Mouse (Mus musculus) liver, embryonic 14.5 days (tissue): ENCODE measurements around the gene Kctd3. TPM values are rescaled to one million over a fixed set of nuclear protein-coding genes. Genes with fewer than 3 reads are reported as not detected.

Experiments
- ATAC-seq: fragments of 200-750 bp; cut with Nextera tagmentation; 2 replicates; pipeline ENCODE4 v1.8.0; 2017; ENCODE audit warnings: moderate number of reproducible peaks, mild to moderate bottlenecking, moderate library complexity; ENCODE audit not compliant: insufficient read depth
- DNase-seq, 3 experiments: peaks; one replicate each; pipeline ENCODE4 v3.0.0-alpha.2; 2012 to 2013; ENCODE audit warnings: low read depth in 3 of 3, low spot score in 3 of 3
- H3K27ac ChIP-seq: fragments of 300-500 bp; sonication (generic); 2 replicates; pipeline ENCODE4 v1.5.1; 2014; ENCODE audit warnings: moderate library complexity, mild to moderate bottlenecking, control low read depth, inconsistent platforms
- H3K27me3 ChIP-seq: fragments of 300-500 bp; sonication (generic); 2 replicates; pipeline ENCODE4 v1.6.1; 2014; ENCODE audit warnings: mild to moderate bottlenecking, low read length, moderate library complexity; ENCODE audit not compliant: control insufficient read depth, insufficient read depth
- H3K36me3 ChIP-seq: fragments of 300-500 bp; sonication (generic); replicated peaks from 2 replicates; pipeline ENCODE4 v1.6.1; 2014; ENCODE audit warnings: low read depth; ENCODE audit not compliant: control insufficient read depth, insufficient read depth
- H3K4me1 ChIP-seq, 2 experiments: fragments of 200-500 bp in 1 of 2; fragments of 300-500 bp in 1 of 2; sonication (generic) in 1 of 2; replicated peaks; 2 replicates each; pipeline ENCODE4 v1.6.1; 2012 to 2014; ENCODE audit warnings: antibody characterized with exemption in 1 of 2, inconsistent platforms in 1 of 2, low read length in 1 of 2; ENCODE audit not compliant: control insufficient read depth in 2 of 2, insufficient read depth in 2 of 2
- H3K4me2 ChIP-seq: fragments of 300-500 bp; sonication (generic); 2 replicates; pipeline ENCODE4 v1.6.1; 2014; ENCODE audit warnings: low read depth, mild to moderate bottlenecking, control low read depth, moderate library complexity
- H3K4me3 ChIP-seq, 2 experiments: fragments of 200-500 bp in 1 of 2; fragments of 300-500 bp in 1 of 2; sonication (generic) in 1 of 2; 2 replicates each; pipeline ENCODE4 v1.5.1; 2012 to 2014; ENCODE audit warnings: low read depth in 2 of 2, low read length in 2 of 2, mild to moderate bottlenecking in 2 of 2, control low read depth in 1 of 2, inconsistent platforms in 1 of 2, moderate library complexity in 1 of 2; ENCODE audit not compliant: insufficient read depth in 1 of 2
- H3K9ac ChIP-seq: fragments of 300-500 bp; sonication (generic); replicated peaks from 2 replicates; pipeline ENCODE4 v1.6.1; 2014; ENCODE audit warnings: mild to moderate bottlenecking, control low read depth, moderate library complexity
- H3K9me3 ChIP-seq: fragments of 300-500 bp; sonication (generic); 2 replicates; pipeline ENCODE4 v1.6.1; 2016; ENCODE audit warnings: low read length, mixed read lengths; ENCODE audit not compliant: control insufficient read depth
- CTCF ChIP-seq: IDR thresholded peaks from 2 replicates; pipeline ENCODE4 v1.5.1; 2016; ENCODE audit warnings: antibody characterized with exemption, low read depth, control low read depth
- EP300 ChIP-seq: IDR thresholded peaks from 2 replicates; pipeline ENCODE4 v1.6.1; 2016; ENCODE audit warnings: antibody characterized with exemption, low read depth
- WGBS: fragments of 180-500 bp; shearing (Covaris S2); extraction: QIAGEN DNeasy Blood & Tissue Kit; methylation state at CpG from one replicate; pipeline ENCODE4 v1.1.7; 2014; ENCODE audit not compliant: insufficient replicate concordance; 5-methylcytosine and 5-hydroxymethylcytosine counted together
- polyA plus RNA-seq, 2 experiments: library from polyadenylated mRNA; depleted of rRNA in 1 of 2; stranded (reverse) in 1 of 2; unstranded in 1 of 2; fragments of >200 nt; fragmentation: Nextera tagmentation in 1 of 2; extraction: Ambion mirVana in 1 of 2; gene quantifications; 2 replicates each; pipeline versions ENCODE4 v1.2.1 to v1.2.3; 2012 to 2014

Gene Kctd3
- polyA plus RNA-seq, 2 experiments: 8.9 to 15.8 TPM

DNA sequence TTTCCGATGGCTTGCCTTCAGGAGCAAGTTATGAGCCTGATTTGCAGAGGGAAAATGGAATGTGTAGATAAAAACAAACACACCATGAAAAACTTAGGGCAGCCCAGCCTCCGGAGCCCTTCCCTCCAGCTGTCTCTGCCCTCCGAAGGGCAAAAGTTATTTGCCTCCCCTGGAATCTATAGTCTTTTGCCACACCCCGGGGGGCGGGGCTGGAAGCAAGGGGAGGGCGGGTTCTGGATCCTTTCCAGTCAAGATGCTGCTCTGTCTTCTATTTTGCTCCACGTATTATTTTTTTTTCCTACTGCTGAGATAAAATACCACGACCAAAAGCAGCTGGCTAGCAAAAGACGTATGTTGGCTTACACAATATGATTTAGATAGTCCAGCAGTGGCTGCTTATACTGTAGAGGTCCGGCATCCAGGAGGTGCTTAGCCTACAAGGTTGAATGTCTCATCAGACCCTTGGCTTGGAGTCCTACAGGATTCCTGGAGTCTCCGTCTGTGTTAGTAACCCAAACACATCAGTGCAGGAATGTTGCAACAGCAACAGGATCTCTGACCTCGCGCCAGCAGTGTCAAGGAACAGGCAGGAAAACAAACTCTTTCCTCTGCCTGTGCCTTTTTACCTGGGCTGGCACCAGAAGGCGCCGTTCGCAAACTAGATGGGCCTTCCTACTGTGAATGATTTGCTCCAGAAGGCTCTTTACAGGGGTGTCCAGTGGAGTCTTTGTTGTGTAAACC, 5.4 kb upstream of the Kctd3 start:
- Histone ChIP-seq H3K4me3 (no peak overlapping the region), H3K36me3 (no peaks in the 10 kb centered on the region), H3K4me1 (peaks cover 0 to 3% of the 10 kb centered on the region in 2 experiments; a peak in 1 of 4 replicates), H3K4me2 (peak overlapping the region; percentile 31), H3K9me3 (no peaks in the 10 kb centered on the region), H3K27ac (no peak overlapping the region), H3K27me3 (peaks cover 9% of the 10 kb centered on the region), H3K9ac (no peak overlapping the region)
- 8% methylated on average over 16 of the region's 16 CpGs for WGBS
- TF ChIP-seq CTCF (no peak), EP300 (no peak)
- ATAC-seq (no peak), DNase-seq (no peak)

DNA sequence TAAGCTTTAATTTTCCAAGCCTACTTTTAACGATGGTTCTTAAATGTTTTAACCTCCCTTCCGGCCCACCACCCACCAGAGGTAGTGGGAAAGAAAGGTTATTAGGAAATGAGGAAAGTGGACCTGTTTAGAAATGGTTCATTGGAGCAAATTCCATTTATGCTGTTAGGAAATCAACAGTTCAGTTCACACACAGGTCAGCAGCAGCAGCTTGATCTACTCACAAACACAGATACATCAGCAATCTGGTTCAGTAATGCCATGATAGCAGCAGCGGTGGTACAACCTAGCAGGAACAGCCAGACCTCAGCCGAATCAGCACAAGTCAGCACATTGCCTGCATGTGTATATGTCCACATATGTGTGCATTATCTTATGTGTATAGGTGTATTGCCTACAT, 3.0 kb upstream of the Kctd3 start:
- TF ChIP-seq EP300 (no peak), CTCF (no peak)
- DNase-seq (no peak), ATAC-seq (no peak)
- H3K4me1 ChIP-seq: peaks cover 8 to 17% of the 10 kb centered on the region in 2 experiments
- H3K9me3 ChIP-seq: no peaks in the 10 kb centered on the region
- WGBS: 58% methylated on average over 4 of the region's 4 CpGs
- no peak overlapping the region for H3K4me2 ChIP-seq
- no peak overlapping the region for H3K27ac ChIP-seq
- peaks cover 9% of the 10 kb centered on the region for H3K27me3 ChIP-seq
- no peak overlapping the region for H3K4me3 ChIP-seq
- no peaks in the 10 kb centered on the region for H3K36me3 ChIP-seq
- H3K9ac ChIP-seq: no peak overlapping the region

DNA sequence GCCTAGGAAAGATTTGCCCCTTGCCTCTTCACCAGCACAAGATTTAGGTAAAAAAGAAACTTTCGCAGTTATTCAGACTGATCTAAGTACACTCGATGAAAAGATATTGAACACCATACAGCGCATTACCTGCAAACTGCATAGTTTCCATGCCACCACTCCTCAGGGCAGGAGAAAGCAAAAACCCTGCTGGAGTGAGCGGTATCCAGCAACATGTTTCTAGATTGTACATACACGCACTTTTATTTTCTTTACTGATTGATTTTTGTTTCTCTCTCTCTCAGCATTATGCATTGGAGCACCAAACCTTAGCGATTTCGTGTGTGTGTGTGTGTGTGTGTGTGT, 311 bp upstream of the Kctd3 start:
- peaks cover 8 to 18% of the 10 kb centered on the region in 2 experiments for H3K4me1 ChIP-seq
- peak overlapping the region; percentile 94 for H3K4me2 ChIP-seq
- TF ChIP-seq CTCF: no peak
- no peak for TF ChIP-seq EP300
- peak overlapping the region in 1 of 2 experiments; percentile 99; a peak in 2 of 4 replicates for H3K4me3 ChIP-seq
- H3K27ac ChIP-seq: no peak overlapping the region
- no peak overlapping the region for H3K9ac ChIP-seq
- DNase-seq (no peak), ATAC-seq (peak; percentile 40)
- 46% methylated on average over 7 of the region's 7 CpGs for WGBS
- no peaks in the 10 kb centered on the region for H3K36me3 ChIP-seq
- no peaks in the 10 kb centered on the region for H3K27me3 ChIP-seq
- no peaks in the 10 kb centered on the region for H3K9me3 ChIP-seq

DNA sequence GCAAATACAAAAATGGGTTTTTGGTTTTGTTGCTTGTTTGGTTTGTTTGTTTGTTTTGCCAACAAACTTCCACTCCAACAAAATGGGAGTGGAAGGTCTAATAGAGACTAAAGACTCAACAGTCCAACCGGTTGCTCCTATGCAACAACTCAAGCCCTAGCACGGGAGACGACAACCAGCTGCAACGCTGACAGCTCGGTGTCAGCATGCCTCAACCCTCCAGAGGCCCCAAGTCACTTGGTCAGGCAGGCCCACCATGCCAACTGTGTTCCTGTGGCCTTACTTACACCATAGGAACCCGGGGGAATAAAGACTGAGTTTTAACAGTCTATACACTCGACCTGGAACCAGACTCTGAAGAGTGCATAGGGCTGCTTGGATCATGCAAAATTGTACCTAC, 815 bp downstream of the Kctd3 start:
- WGBS: 1% methylated on average over 7 of the region's 7 CpGs
- Histone ChIP-seq H3K36me3 (no peaks in the 10 kb centered on the region), H3K4me1 (peaks cover 8 to 15% of the 10 kb centered on the region in 2 experiments), H3K4me3 (peak overlapping the region; percentile 75 to 99), H3K9ac (peak overlapping the region; percentile 93), H3K4me2 (peak overlapping the region; percentile 94), H3K27ac (no peak overlapping the region), H3K27me3 (no peaks in the 10 kb centered on the region), H3K9me3 (no peaks in the 10 kb centered on the region)
- no peak for TF ChIP-seq CTCF
- TF ChIP-seq EP300: no peak
- DNase-seq (no peak), ATAC-seq (peak; percentile 7)

- H3K4me2 ChIP-seq: peak overlapping the region; percentile 94
- no peaks in the 10 kb centered on the region for H3K27me3 ChIP-seq
- H3K4me3 ChIP-seq: peak overlapping the region in 1 of 2 experiments; percentile 99; a peak in 2 of 4 replicates
- peak overlapping the region; percentile 93; the same call in 1 of the 2 replicates for H3K9ac ChIP-seq
- no peak for DNase-seq
- H3K9me3 ChIP-seq: no peaks in the 10 kb centered on the region
- ATAC-seq: no peak
- TF ChIP-seq CTCF (no peak), EP300 (no peak)
- no peaks in the 10 kb centered on the region for H3K36me3 ChIP-seq
- H3K4me1 ChIP-seq: peaks cover 8 to 15% of the 10 kb centered on the region in 2 experiments
- H3K27ac ChIP-seq: no peak overlapping the region
- 55% methylated on average over 5 of the region's 5 CpGs for WGBS
These were observed 1.4 kb downstream of the Kctd3 start for GRCm38 (mm10) chr1:189006267-189006666.
